Mouse (Mus musculus): Measurements from ENCODE around the gene Lhpp.
"Not testable (repeated sequence)": the region's sequence is repeated elsewhere in the genome, so short reads cannot be mapped to it uniquely, and the experiment has no call there.

The Lhpp gene

GRCm38 (mm10) chr7:132654412-132654811 is 44.0 kb downstream of the Lhpp start:
- no peak for DNase-seq

GRCm38 (mm10) chr7:132656075-132656474 is 45.6 kb downstream of the Lhpp start:
- peak; percentile 87 for DNase-seq

DNA sequence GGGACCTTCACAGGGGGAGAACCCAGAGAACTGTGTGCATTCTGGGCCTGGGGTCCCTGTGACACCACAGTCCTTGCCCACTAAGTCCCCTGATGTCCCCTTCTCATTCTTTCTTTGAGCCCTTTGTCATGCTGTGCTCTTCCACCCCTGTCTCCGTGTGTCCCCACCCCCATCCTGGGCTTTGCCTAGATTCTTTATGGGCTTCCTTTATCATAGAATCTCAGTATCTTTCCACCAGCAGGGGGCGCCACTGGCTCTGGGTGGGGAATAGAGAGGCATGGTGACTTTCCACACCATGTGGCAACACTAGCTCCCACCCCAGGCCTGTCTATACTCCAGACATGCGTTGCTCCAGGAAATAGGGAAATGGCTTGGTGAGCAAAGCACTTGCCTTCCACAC is 46.1 kb downstream of the Lhpp start:
- peak; percentile 87 for DNase-seq

DNA sequence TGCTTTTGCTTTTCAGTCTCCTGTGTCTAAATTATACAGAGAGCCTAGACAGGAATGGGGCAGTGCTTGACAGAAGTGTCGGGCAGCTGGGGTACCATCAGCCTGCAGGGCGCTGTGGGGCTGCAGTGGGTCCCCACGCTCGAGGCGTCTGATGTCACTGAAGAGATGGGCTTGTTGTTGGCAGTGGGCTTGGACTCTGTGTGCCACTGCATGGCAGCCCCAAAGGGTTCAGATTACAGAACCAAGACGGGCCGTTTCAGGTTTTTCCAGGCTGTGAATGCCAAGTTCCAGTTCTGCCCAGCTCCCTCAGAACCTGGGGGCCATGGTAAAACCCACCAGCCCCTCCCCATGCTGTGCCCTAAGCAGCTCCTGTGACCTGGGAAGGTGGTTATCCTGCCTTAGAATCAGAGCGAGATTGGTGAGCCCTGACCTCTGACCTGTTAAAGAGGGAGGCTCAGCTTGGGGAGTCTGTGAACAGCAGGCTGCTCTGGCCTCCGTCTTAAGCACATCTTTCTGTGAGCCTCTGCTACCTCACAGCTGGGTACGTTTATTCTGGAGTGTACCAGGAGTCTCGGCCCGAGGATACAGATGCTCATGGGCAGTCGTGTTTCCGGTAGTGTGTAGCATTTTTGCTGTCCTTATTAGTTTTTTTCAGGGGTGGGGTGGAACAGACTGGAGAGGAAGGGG is 47.1 kb downstream of the Lhpp start:
- no peak for DNase-seq

DNA sequence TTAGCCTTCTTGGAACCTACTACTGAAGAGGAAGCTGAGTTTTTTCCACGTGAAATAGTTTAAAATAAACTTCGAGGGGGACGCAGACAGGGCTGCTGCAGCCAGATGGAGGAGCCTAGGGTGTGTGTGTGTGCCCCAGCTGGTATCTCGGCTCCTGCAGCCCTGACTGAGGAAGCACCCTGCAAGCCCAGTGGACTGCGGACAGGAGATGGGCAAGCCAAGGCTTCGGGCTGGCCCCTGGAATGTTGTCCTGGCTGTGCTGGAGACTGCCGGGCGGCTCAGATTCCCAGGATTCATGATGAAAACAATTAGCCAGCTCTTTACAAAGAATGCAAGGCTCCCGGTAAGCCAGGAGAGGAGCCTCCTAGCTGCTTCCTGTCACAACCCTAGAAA is 47.6 kb downstream of the Lhpp start:
- DNase-seq, result peak; percentile 41

- no peak for DNase-seq
Observed at GRCm38 (mm10) chr7:132658688-132659087, 48.2 kb downstream of the Lhpp start.

DNA sequence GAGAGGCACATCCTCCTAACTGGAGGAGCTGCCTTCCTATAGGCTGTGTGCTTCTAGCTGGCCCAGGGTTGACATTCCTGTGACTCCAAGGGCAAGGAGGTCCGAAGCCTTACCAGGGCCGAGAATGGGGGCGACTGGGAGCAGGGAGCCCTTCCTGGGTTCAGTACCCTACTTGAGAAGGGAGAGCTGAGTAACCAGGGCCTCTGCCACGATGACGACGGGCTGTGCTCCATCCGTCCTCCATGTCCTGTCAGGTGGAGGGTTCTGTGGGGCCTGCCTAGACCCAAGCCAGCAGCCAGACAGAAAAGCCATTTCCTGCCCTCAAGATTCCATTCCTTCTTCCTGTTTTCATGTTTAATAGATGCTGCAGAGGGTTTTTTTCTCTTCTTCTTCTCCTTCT is 49.2 kb downstream of the Lhpp start:
- DNase-seq, result no peak

- DNase-seq, result not testable (repeated sequence)
Observed at GRCm38 (mm10) chr7:132662831-132663230, 52.4 kb downstream of the Lhpp start.

DNA sequence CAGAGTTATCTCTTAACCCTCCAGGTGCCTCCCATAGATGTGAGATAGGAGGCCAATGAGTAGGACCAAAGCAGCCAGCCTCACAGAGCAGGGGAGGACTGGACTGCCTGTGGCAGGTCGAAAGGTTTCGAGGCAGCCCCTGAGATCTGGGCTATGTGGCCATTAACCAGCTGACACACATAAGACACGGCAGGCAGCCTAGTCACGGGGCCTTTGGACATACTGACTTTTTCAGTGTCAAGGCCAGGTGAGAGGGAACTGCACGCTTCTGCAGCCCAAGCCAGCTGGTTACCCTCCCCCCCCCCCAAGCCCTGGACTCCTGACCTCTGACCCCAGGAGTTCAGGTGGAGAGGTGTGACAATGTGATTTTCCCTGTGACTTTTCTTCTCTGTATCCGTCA is 54.4 kb downstream of the Lhpp start:
- no peak for DNase-seq

- DNase-seq, result no peak
Observed at GRCm38 (mm10) chr7:132665664-132666382, 55.4 kb downstream of the Lhpp start.

GRCm38 (mm10) chr7:132666516-132666915 is 56.1 kb downstream of the Lhpp start:
- no peak for DNase-seq

DNA sequence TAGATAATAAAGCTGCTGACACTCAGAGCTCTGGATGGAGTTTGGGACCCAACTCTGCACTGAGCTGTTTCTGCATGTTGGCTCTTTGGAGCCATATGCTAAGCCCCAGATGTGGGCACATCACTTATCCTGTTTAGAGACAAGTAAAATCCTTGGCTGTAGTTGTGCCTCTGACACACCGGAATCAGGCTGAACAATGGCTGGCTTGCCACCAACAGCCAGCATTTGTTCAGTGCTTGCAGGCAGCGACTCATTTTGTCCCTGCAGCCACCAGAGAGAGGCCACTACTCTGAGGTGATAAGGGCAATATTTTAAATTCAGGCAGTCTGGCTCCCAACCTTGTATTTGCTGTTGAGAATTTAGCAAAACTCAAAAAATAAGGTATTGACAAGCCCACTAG is 58.2 kb downstream of the Lhpp start:
- no peak for DNase-seq

DNA sequence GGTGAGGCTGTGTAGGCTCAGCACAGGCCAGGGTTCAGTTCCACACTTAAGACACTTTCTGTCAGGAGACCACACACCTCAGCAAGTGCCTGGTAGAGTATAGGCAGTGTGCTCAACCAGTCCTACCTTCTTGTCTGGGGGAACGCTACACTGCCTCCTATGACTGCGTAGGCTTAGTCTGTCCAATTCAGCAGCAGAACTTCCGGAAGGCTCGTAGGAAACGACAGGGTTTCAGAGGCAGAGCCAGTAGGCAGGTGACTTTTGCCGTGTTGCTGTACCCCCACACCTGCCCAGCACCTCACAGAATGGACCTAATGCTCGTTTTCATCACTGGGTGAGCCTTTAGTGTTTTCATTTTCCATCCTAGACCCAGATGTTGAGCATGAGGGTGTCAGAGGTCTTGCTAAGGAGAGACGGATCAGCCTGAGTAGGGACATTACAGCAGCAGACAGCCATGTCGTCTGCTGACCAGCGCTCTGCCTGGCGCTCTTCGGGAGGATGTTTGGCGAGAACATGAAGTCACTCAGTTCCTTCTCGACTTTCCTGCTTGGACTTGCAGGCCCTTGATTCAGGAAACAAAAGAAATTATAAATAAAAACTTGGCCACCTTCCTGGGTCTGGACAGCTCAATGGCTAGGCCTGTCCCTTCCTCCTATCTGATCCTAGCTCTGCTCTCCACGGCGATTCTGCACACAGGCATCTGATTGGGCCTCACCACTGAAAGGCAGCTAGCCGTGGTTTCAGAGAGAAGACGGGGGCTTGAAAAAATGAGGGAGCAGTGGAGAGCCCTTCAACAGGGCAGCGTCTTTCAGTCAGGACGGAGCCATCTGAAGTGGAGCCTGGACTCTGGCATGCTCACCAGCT is 59.8 kb downstream of the Lhpp start:
- no peak for DNase-seq

DNA sequence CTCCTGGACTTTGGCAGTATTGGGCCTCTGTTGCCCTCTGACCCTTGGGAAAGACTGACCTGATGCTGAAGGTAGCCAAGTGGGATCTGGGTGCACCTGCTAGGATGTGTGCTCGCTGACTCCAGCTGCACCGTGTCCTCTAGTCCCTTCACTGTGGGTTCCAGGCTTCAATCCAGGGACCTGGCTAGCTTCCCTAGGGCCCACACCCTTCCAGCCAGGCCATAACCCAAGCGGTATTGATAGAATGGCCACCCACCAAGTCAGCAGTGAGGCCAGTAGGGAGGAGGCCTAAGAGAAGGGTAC is 60.4 kb downstream of the Lhpp start:
- DNase-seq, result no peak

GRCm38 (mm10) chr7:132672481-132672959 is 62.1 kb downstream of the Lhpp start:
- DNase-seq, result peak; percentile 74

GRCm38 (mm10) chr7:132673931-132674755 is 63.7 kb downstream of the Lhpp start:
- no peak for DNase-seq

DNA sequence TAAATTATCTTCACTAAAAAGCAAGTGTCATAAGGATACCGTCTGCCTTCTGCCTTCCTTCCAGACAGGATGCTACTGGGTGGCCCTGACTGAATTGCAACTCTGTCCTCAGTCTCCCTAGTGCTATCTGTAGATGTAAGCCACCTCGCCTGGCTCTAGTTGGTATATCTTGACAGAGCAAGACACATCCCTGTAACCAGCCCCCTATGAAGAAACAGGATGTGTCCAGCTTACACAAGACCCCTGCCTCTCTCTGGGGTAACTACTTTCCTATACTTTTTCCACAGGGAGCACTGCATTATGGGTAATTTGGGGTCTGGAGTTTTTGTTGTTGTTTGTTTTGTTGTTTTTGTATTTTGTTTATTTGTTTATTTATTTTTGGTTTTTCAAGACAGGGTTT is 65.5 kb downstream of the Lhpp start:
- DNase-seq, result no peak

DNA sequence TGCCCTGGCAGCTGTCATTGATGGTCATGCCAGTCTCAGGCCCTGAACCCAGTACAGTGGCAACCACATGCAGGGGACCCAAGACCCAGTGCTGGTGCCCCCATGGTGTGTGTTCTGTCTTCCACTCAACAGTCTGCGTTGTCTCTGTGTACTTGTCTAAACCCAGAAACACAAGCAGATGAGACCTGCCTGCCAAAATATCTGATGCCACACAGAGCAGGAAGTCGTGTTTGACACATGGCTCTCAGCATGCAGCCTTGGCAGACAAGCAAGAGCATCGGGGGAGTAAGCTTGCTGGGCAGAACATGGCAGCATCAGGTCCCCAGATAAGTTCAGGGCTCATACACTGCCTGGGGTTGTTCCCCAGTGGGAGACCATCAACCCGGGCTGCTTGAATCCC is 68.7 kb downstream of the Lhpp start:
- peak; percentile 81 for DNase-seq

DNA sequence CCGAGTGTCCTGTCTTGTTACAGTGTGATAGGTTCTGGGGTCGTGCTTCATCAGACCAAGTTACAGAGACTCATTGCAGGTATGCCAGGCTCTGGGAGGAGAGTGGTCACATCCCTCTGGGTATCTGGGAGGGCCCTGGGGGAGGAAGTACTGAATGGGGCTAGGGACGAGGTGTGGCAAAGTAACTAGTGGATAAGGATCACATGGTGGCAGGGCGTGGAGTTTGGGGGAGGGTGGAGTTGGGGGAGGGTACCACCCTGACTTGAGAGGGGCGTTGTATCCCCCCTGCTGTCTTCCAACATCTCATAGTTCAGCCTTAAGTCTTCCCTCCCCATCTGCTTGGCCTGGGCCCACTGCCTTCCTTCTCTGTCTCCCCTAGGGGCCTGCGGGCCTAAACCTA is 69.1 kb downstream of the Lhpp start:
- DNase-seq, result no peak

GRCm38 (mm10) chr7:132681296-132681695 is 70.9 kb downstream of the Lhpp start:
- DNase-seq, result no peak

DNA sequence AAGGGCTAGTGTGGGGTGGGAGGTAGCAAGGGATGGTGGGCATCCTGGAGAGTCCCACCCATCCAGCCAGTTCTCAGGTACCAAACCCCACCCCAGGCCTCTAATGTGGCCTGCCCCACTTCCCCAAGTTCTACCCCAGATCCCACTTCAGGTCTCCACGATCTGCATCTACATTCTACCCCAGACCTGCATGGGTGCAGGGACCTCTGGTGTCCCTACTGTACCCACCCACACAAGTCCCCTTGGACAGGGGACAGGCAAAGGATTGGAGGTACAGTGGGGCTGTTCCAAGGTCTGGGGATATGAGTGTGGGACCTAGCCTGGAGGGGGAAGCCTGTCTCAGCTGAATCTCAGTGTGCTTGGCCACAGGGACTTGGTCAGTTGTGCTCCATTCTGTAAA is 71.4 kb downstream of the Lhpp start:
- no peak for DNase-seq

DNA sequence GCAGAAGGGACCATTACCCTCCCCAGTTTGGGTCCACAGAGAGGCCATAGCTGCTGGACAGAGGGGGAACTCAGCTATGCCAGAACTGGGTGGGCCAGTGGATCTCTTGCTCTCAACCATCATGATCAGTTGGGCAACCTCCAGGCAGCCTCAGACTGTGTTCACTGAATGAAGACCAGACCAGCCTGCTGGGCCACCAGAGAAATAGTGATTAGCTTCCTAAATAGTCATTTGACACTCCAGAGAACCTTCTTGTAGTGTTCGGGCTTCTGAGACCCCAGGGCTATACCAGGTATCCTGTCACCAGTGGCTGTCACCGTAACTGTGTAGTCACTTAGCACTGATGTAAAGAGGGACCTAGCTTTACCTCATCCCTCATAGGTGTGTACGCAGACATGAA is 71.9 kb downstream of the Lhpp start:
- no peak for DNase-seq

DNA sequence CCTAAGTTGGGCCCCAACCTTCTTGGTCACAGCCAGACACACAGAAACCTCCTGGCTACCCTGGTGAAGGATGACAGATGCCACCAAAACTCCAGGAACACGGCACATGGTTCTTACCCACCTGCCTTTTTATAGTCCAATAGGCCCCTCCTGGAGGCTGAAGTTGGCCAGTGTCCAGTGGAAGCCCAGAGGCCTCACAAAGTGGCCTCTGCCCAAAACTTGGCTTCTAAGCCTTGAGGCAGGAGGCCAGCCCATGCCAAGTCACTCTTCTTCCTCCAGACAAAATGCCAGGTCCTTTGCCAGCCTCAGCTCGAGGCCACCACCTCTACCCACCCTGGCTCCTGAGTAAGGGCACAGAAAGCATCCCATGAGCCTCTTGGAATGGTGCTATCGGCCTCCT is 72.5 kb downstream of the Lhpp start:
- no peak for DNase-seq
